Mouse (Mus musculus): ENCODE data around the gene Sun3.

The Sun3 gene

GRCm38 (mm10) chr11:8983237-8983861 lies 65.4 kb downstream of the Sun3 start:
- peak; percentile 82 for DNase-seq (ENCODE audit: low read depth, low spot score)

DNA sequence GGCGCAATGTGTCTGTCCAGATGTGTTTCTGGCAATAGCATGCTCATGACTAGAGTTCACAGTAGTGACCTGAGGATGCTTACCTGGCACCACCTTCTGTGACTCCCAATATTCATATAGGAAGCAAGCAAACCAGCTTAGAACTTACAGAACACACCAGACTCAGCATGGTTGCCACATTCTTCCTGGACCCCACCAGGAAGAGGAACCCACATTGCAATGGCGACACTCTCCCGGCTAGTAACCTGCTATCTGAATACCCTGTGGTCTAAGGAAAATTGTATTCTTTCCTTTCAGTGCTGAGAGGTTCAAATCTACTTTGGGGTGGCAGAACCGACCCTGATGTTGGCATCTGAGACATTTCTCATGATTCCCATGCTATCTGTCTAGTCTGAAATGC lies 70.6 kb downstream of the Sun3 start:
- no peak for DNase-seq (ENCODE audit: low read depth, low spot score)

- no peak for DNase-seq (ENCODE audit: low read depth, low spot score)
Measured at GRCm38 (mm10) chr11:8973166-8973565, 75.6 kb downstream of the Sun3 start, which contains the start of gene Pkd1l1. Gene Pkd1l1, minus strand, starts transcription at chr11:8973266.

GRCm38 (mm10) chr11:8972093-8972492 lies 76.7 kb downstream of the Sun3 start:
- DNase-seq (ENCODE audit: low read depth, low spot score), result no peak

DNA sequence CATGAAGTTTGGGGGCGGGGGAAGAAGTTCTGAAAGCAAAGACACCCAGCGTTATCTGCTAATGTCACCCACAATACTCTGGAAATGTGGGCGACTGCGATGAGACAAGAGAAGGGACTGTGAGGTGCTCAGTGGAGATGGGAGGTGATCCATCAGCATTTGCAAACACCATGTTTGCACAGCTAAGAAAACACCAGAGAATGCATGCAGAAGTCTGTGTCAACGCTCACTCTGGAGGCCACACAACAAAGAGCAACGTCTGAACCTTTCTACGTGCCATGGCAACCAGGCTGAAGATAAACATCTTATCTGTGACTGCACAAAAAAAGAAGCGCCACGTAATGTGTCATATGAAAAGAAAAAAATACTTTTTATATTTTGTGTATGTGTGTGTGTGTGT lies 78.3 kb downstream of the Sun3 start:
- no peak for DNase-seq (ENCODE audit: low read depth, low spot score)

GRCm38 (mm10) chr11:8968094-8968493 lies 80.7 kb downstream of the Sun3 start:
- DNase-seq (ENCODE audit: low read depth, low spot score), result no peak

All from ZHBTc4 (cell line).